Mouse (Mus musculus) erythroid progenitor cell, adult 5-6 weeks (primary cell): ENCODE measurements at regions not wholly inside any gene's neighbourhood (a gene's known extent, or its start where the extent isn't known, plus 50 kb on each side); places are given as distances from the start of the nearest gene placed in this dataset.

Experiments used
- ATAC-seq: replicated peaks from 2 replicates; pipeline ENCODE4 v1.8.0; 2016; ENCODE audit warnings: moderate number of reproducible peaks, mild to moderate bottlenecking, moderate TSS enrichment, inconsistent platforms; ENCODE audit not compliant: poor library complexity, low FRiP score, severe bottlenecking

GRCm38 (mm10) chr6:147686927-147687326 is 211.3 kb downstream of the Ccdc91 start:
- ATAC-seq: no peak

- no peak for ATAC-seq
Observed at GRCm38 (mm10) chr6:147698255-147698654, 222.6 kb downstream of the Ccdc91 start.

GRCm38 (mm10) chr6:147699449-147699848 is 223.8 kb downstream of the Ccdc91 start:
- ATAC-seq: no peak

- no peak for ATAC-seq
Observed at GRCm38 (mm10) chr6:147700629-147701028, 225.0 kb downstream of the Ccdc91 start.

- ATAC-seq: no peak
Observed at GRCm38 (mm10) chr6:147701956-147702355, 226.3 kb downstream of the Ccdc91 start.

GRCm38 (mm10) chr6:147704297-147704696 is 228.7 kb downstream of the Ccdc91 start:
- no peak for ATAC-seq

GRCm38 (mm10) chr6:147705936-147706335 is 230.3 kb downstream of the Ccdc91 start:
- no peak for ATAC-seq

- ATAC-seq: no peak
Observed at GRCm38 (mm10) chr6:147706741-147707140, 231.1 kb downstream of the Ccdc91 start.

- ATAC-seq: no peak
Observed at GRCm38 (mm10) chr6:147718052-147718712, 242.6 kb downstream of the Ccdc91 start.

GRCm38 (mm10) chr6:147718713-147719490 is 243.3 kb downstream of the Ccdc91 start:
- ATAC-seq: no peak

- ATAC-seq: no peak
Observed at GRCm38 (mm10) chr6:147719539-147719938, 243.9 kb downstream of the Ccdc91 start.

- ATAC-seq: no peak
Observed at GRCm38 (mm10) chr6:147723336-147723735, 247.7 kb downstream of the Ccdc91 start.

GRCm38 (mm10) chr6:147726987-147727386 is 251.4 kb downstream of the Ccdc91 start:
- ATAC-seq: no peak

GRCm38 (mm10) chr6:147727644-147728533 is 252.3 kb downstream of the Ccdc91 start:
- no peak for ATAC-seq

GRCm38 (mm10) chr6:147729721-147730120 is 254.1 kb downstream of the Ccdc91 start:
- ATAC-seq: no peak

GRCm38 (mm10) chr6:147738621-147739325 is 263.1 kb downstream of the Ccdc91 start:
- ATAC-seq: no peak

GRCm38 (mm10) chr6:147741446-147741845 is 265.8 kb downstream of the Ccdc91 start:
- no peak for ATAC-seq

- ATAC-seq: no peak
Observed at GRCm38 (mm10) chr6:147744081-147744480, 268.5 kb downstream of the Ccdc91 start.

- no peak for ATAC-seq
Observed at GRCm38 (mm10) chr6:147745690-147746089, 270.1 kb downstream of the Ccdc91 start.

GRCm38 (mm10) chr6:147747945-147748344 is 272.3 kb downstream of the Ccdc91 start:
- no peak for ATAC-seq
